Mouse (Mus musculus) bone marrow, adult 2 months (tissue): ENCODE data around the gene Ccn2. TPM values are rescaled to one million over a fixed set of nuclear protein-coding genes. Genes with fewer than 3 reads are reported as not detected.

Experiments used
- H3K27ac ChIP-seq: fragments of 200-500 bp; 2 replicates; pipeline ENCODE4 v1.5.1; 2012; ENCODE audit warnings: low read depth, mild to moderate bottlenecking, control low read depth, inconsistent platforms, low read length; ENCODE audit not compliant: control insufficient read depth, poor library complexity, insufficient read depth
- H3K4me1 ChIP-seq: fragments of 200-500 bp; 2 replicates; pipeline ENCODE4 v1.6.1; 2011; ENCODE audit warnings: low read length; ENCODE audit not compliant: control insufficient read depth, insufficient read depth
- H3K4me3 ChIP-seq: fragments of 200-500 bp; replicated peaks from 2 replicates; pipeline ENCODE3; 2011; ENCODE audit warnings: mild to moderate bottlenecking, low read depth, low read length, control low read depth; ENCODE audit not compliant: control insufficient read depth
- CTCF ChIP-seq: fragments of 200-500 bp; IDR thresholded peaks from 2 replicates; pipeline ENCODE4 v1.5.1; 2011; ENCODE audit warnings: low read length, control low read depth; ENCODE audit not compliant: control insufficient read depth, insufficient read depth
- POLR2A ChIP-seq: fragments of 200-500 bp; IDR thresholded peaks from 2 replicates; pipeline ENCODE4 v1.6.1; 2011; ENCODE audit warnings: low read depth, mild to moderate bottlenecking, control low read depth, low read length, borderline replicate concordance; ENCODE audit not compliant: control insufficient read depth
- WGBS: fragments of 180-500 bp; shearing (Covaris S2); methylation state at CpG from one replicate; pipeline ENCODE4 v1.1.7; 2018; 5-methylcytosine and 5-hydroxymethylcytosine counted together
- polyA plus RNA-seq: library from polyadenylated mRNA; stranded (reverse); fragments of >200 nt; gene quantifications from 2 replicates; pipeline ENCODE4 v1.2.4, GENCODE M21; 2011; ENCODE audit warnings: low replicate concordance; ENCODE audit not compliant: missing spikeins, insufficient read depth, insufficient read length

Gene Ccn2
- polyA plus RNA-seq, 1 experiment = 21.3 TPM

GRCm38 (mm10) chr10:24596869-24597339 is 1.7 kb downstream of the Ccn2 start:
- H3K27ac ChIP-seq = no peak overlapping the region
- TF ChIP-seq POLR2A (no peak), CTCF (no peak)
- no peaks in the 10 kb centered on the region for H3K4me1 ChIP-seq
- 78% methylated on average over 7 of the region's 7 CpGs for WGBS
- no peak overlapping the region for H3K4me3 ChIP-seq

GRCm38 (mm10) chr10:24597789-24598188 is 2.5 kb downstream of the Ccn2 start:
- 82% methylated on average over 4 of the region's 4 CpGs for WGBS

GRCm38 (mm10) chr10:24598693-24599092 is 3.5 kb downstream of the Ccn2 start:
- H3K27ac ChIP-seq = no peak overlapping the region
- H3K4me1 ChIP-seq = no peaks in the 10 kb centered on the region
- no peak overlapping the region for H3K4me3 ChIP-seq
- 85% methylated on average over 6 of the region's 6 CpGs for WGBS
- TF ChIP-seq POLR2A = no peak

More at GRCm38 (mm10) chr10:24597789-24598188, 2.5 kb downstream of the Ccn2 start:
- Histone ChIP-seq H3K4me1 (no peaks in the 10 kb centered on the region), H3K4me3 (no peak overlapping the region), H3K27ac (no peak overlapping the region)
- no peak for TF ChIP-seq POLR2A
- TF ChIP-seq CTCF = no peak

GRCm38 (mm10) chr10:24599802-24600201 is 4.6 kb downstream of the Ccn2 start:
- Histone ChIP-seq H3K4me1 (no peaks in the 10 kb centered on the region), H3K4me3 (no peak overlapping the region), H3K27ac (no peak overlapping the region)
- 82% methylated on average over 5 of the region's 5 CpGs for WGBS
- TF ChIP-seq POLR2A (no peak), CTCF (no peak)

GRCm38 (mm10) chr10:24603035-24603434 is 7.8 kb downstream of the Ccn2 start:
- Histone ChIP-seq H3K4me1 (no peaks in the 10 kb centered on the region), H3K27ac (no peak overlapping the region), H3K4me3 (no peak overlapping the region)
- WGBS = 58% methylated on average over 2 of the region's 2 CpGs
- no peak for TF ChIP-seq POLR2A
- TF ChIP-seq CTCF = no peak

GRCm38 (mm10) chr10:24603727-24604126 is 8.5 kb downstream of the Ccn2 start:
- Histone ChIP-seq H3K4me1 (no peaks in the 10 kb centered on the region), H3K27ac (no peak overlapping the region), H3K4me3 (no peak overlapping the region)
- TF ChIP-seq POLR2A (no peak), CTCF (no peak)

- Histone ChIP-seq H3K4me3 (no peak overlapping the region), H3K27ac (no peak overlapping the region), H3K4me1 (no peaks in the 10 kb centered on the region)
- WGBS = 56% methylated on average over 3 of the region's 3 CpGs
- TF ChIP-seq POLR2A (no peak), CTCF (no peak)
These were observed 13.9 kb downstream of the Ccn2 start for GRCm38 (mm10) chr10:24609146-24609545.

- WGBS = 80% methylated on average over 9 of the region's 9 CpGs
- TF ChIP-seq POLR2A (no peak), CTCF (no peak)
- no peaks in the 10 kb centered on the region for H3K4me1 ChIP-seq
- no peak overlapping the region for H3K27ac ChIP-seq
- no peak overlapping the region for H3K4me3 ChIP-seq
These were observed 14.5 kb downstream of the Ccn2 start for GRCm38 (mm10) chr10:24609766-24610165.

- Histone ChIP-seq H3K27ac (no peak overlapping the region), H3K4me3 (no peak overlapping the region), H3K4me1 (no peaks in the 10 kb centered on the region)
- WGBS = 79% methylated on average over 4 of the region's 4 CpGs
- TF ChIP-seq POLR2A = no peak
- TF ChIP-seq CTCF = no peak
These were observed 19.5 kb downstream of the Ccn2 start for GRCm38 (mm10) chr10:24614726-24615125.
